Mouse (Mus musculus): ENCODE measurements around the gene Prkar1b. TPM values are rescaled to one million over a fixed set of nuclear protein-coding genes. Genes with fewer than 3 reads are reported as not detected.

Prkar1b gene
- polyA plus RNA-seq, 1 experiment: 1.7 TPM

DNA sequence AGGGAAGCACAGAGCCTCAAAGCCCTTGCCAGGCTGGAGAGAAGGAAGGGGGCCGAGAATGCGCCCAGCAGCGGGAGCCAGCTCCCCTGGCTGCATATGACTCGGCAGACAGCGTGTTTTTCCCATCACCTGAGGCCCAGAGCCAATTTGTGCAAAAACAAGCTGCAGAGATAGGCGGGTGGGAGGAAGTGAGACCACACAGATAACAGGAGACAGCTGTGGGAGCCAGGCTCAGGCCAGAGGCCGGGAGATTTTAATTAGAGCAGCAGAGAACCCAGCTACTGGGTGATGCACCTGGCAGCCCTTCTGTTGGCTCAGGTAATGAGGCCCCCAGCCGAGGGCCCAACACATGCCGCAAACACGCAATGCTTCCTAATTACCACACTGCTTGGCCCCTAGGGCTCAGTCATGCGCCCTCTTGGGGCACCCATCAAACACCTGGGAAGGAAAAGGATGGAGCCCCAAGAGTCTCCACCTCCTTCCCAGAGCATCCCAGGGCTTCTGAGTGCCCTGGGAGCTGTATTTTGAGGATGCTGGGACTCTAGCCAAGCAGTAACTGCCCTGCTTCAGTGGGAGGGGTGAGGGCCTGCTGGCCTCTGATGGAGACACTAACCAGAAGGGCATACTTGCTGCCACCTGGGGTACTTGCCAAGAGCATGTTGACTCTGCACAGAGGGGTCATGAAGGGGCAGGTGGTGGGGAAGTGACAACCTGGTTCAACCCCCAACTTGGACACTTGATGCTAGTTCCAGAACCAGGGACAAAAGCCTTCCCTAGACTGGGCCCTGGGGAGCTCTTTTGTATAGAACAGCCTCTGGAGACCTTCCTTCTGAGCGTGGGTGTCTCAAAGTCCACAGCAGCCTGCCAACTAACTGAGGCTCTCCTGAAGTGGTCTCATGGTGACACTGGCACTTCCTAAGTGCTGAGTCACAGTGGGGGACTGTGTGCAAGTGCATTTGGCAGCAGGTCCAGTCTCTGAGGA lies 50.5 kb downstream of the Prkar1b start:
- Histone ChIP-seq H3K36me3 (ENCODE audit: control insufficient read depth, insufficient read depth) (no peaks in the 10 kb centered on the region), H3ac (ENCODE audit: control insufficient read depth, insufficient read length, low read depth) (no peak overlapping the region), H3K27me3 (ENCODE audit: control insufficient read depth, insufficient read depth, insufficient read length) (no peaks in the 10 kb centered on the region), H3K4me3 (ENCODE audit: insufficient read depth, poor library complexity, severe bottlenecking) (no peak overlapping the region), H3K79me2 (ENCODE audit: control insufficient read depth, insufficient read depth) (no peaks in the 10 kb centered on the region), H3K79me3 (ENCODE audit: low read depth) (no peaks in the 10 kb centered on the region)
- TF ChIP-seq MYOG (IDR thresholded peaks at IDR 0.05; ENCODE audit: control insufficient read depth, extremely low read depth, insufficient read length) (no peak), MYOD1 (IDR thresholded peaks at IDR 0.05; ENCODE audit: control insufficient read depth, insufficient read length, low read depth) (no peak), MAX (IDR thresholded peaks at IDR 0.05) (no peak), FOSL1 (IDR thresholded peaks at IDR 0.05; ENCODE audit: insufficient read depth, low read length, poor library complexity, severe bottlenecking) (no peak), USF1 (IDR thresholded peaks at IDR 0.05; ENCODE audit: low read depth) (no peak), CTCF (IDR thresholded peaks at IDR 0.05; ENCODE audit: control insufficient read depth, insufficient read depth, insufficient read length) (no peak), CEBPB (IDR thresholded peaks at IDR 0.05; ENCODE audit: low read depth) (no peak)

DNA sequence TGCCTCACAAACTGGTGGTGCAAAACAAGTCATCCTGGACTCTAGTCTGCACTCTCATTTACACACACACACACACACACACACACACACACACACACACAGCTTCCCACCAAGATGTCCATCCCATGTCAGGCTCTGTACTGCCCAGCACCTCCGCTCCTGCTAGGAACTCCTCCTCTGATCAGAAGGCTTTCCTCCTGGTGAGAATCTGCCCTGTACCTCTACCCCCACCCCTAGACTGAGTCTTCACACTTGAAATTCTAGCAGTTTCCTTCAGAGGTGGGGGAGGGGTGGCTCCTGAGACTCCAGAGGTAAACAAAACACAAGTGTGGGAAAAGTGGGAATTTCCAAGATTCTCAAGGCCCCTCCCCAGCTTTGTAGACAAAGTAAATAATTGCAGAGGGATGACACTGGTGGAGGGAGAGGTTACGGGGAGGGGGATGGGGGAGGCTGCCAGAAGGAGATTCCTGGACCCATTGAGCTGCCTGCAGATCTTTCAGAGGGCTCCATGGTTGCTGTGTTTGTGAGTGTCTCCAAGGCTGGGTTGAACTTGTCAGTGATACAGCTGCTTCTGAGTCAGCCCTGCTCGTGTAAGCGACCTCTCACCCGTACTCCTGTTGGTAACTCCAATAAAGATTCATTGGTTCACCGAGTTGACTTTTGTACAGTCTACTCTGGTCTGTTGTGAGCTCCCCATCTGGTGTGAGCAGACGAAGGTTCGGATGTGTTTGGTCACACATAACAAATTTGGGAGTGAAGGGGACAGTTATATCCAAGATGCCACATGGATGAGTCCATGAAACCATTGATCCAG lies 54.3 kb downstream of the Prkar1b start:
- no peak for TF ChIP-seq MYOG (IDR thresholded peaks at IDR 0.05; ENCODE audit: control insufficient read depth, extremely low read depth, insufficient read length)
- TF ChIP-seq MYOD1 (IDR thresholded peaks at IDR 0.05; ENCODE audit: control insufficient read depth, insufficient read length, low read depth): no peak
- Histone ChIP-seq H3K36me3 (ENCODE audit: control insufficient read depth, insufficient read depth) (no peaks in the 10 kb centered on the region), H3ac (ENCODE audit: control insufficient read depth, insufficient read length, low read depth) (no peak overlapping the region), H3K27me3 (ENCODE audit: control insufficient read depth, insufficient read depth, insufficient read length) (no peaks in the 10 kb centered on the region), H3K79me3 (ENCODE audit: low read depth) (no peaks in the 10 kb centered on the region), H3K79me2 (ENCODE audit: control insufficient read depth, insufficient read depth) (no peaks in the 10 kb centered on the region), H3K4me3 (ENCODE audit: insufficient read depth, poor library complexity, severe bottlenecking) (no peak overlapping the region)

DNA sequence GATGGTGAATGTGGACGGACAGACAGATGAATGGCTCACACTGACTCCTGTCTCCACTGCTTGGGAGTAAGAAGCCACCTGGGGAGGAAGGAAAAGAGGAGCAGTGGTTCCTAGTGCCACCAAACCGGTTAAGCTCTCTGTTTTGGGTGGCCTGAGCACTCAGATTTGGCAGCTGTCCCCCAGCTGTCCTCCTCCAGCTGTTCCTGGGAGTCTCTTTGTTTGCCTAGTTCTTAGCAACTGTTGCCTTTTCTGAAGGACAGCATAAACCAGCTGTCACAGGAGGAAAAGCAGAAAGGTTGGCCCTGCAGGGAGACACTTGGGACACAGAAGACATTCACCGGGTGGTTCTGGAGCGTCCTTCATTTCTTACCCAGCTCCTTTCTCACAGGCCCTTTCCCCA lies 56.3 kb downstream of the Prkar1b start:
- no peak overlapping the region for H3K4me3 ChIP-seq (ENCODE audit: insufficient read depth, poor library complexity, severe bottlenecking)
- no peaks in the 10 kb centered on the region for H3K79me3 ChIP-seq (ENCODE audit: low read depth)
- no peak overlapping the region for H3ac ChIP-seq (ENCODE audit: control insufficient read depth, insufficient read length, low read depth)
- no peaks in the 10 kb centered on the region for H3K27me3 ChIP-seq (ENCODE audit: control insufficient read depth, insufficient read depth, insufficient read length)
- H3K79me2 ChIP-seq (ENCODE audit: control insufficient read depth, insufficient read depth): no peaks in the 10 kb centered on the region
- no peaks in the 10 kb centered on the region for H3K36me3 ChIP-seq (ENCODE audit: control insufficient read depth, insufficient read depth)
- no peak for TF ChIP-seq FOSL1 (IDR thresholded peaks at IDR 0.05; ENCODE audit: insufficient read depth, low read length, poor library complexity, severe bottlenecking)

DNA sequence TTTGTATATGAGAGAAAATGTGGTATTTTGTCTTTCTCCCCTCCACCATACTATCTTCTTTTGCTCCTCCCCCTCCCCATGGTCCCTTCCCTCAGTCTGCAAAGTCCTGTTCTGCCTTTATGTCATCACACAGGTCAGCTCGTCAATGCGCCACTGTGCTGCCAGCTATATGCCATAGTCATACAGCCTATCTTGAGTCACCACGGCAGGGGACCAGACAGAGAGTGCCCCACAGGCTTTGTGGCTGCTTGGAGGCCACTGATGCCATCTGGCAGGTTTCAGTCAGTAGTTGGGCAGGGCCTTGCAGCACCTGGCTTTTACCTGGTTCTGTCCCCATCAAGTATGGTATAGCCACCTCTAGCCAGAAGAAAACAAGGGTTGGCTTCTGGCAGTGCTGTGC lies 58.1 kb downstream of the Prkar1b start:
- Histone ChIP-seq H3K36me3 (ENCODE audit: control insufficient read depth, insufficient read depth) (no peaks in the 10 kb centered on the region), H3K79me2 (ENCODE audit: control insufficient read depth, insufficient read depth) (no peaks in the 10 kb centered on the region), H3K4me3 (ENCODE audit: insufficient read depth, poor library complexity, severe bottlenecking) (no peak overlapping the region), H3K79me3 (ENCODE audit: low read depth) (no peaks in the 10 kb centered on the region), H3ac (ENCODE audit: control insufficient read depth, insufficient read length, low read depth) (no peak overlapping the region), H3K27me3 (ENCODE audit: control insufficient read depth, insufficient read depth, insufficient read length) (no peaks in the 10 kb centered on the region)
- TF ChIP-seq MYOD1 (IDR thresholded peaks at IDR 0.05; ENCODE audit: control insufficient read depth, insufficient read length, low read depth) (no peak), MYOG (IDR thresholded peaks at IDR 0.05; ENCODE audit: control insufficient read depth, extremely low read depth, insufficient read length) (no peak), CEBPB (IDR thresholded peaks at IDR 0.05; ENCODE audit: low read depth) (no peak), MAX (IDR thresholded peaks at IDR 0.05) (no peak), FOSL1 (IDR thresholded peaks at IDR 0.05; ENCODE audit: insufficient read depth, low read length, poor library complexity, severe bottlenecking) (no peak), CTCF (IDR thresholded peaks at IDR 0.05; ENCODE audit: control insufficient read depth, insufficient read depth, insufficient read length) (no peak), USF1 (IDR thresholded peaks at IDR 0.05; ENCODE audit: low read depth) (no peak)

DNA sequence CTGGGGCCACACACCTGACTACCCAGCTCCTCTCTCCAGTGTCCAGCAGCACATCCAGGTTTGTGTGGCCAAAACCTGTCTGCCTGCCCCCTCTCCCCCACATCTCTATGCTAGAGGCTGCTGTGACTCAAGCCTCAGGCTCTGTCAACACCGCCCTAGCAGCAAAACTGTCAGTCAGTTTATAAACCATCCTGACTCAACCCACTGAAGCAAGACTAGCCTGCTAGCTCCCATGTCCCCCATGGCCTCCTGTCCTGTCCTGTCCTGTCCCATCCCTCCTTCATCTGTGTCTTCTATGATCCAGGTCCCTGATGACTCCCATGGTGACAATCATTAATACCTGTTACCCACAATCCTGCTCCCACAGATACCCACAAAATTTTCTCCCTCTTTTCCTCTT lies 59.6 kb downstream of the Prkar1b start:
- no peaks in the 10 kb centered on the region for H3K27me3 ChIP-seq (ENCODE audit: control insufficient read depth, insufficient read depth, insufficient read length)
- TF ChIP-seq CEBPB (IDR thresholded peaks at IDR 0.05; ENCODE audit: low read depth): no peak
- TF ChIP-seq MYOD1 (IDR thresholded peaks at IDR 0.05; ENCODE audit: control insufficient read depth, insufficient read length, low read depth): no peak
- TF ChIP-seq MYOG (IDR thresholded peaks at IDR 0.05; ENCODE audit: control insufficient read depth, extremely low read depth, insufficient read length): no peak
- no peak for TF ChIP-seq FOSL1 (IDR thresholded peaks at IDR 0.05; ENCODE audit: insufficient read depth, low read length, poor library complexity, severe bottlenecking)
- TF ChIP-seq CTCF (IDR thresholded peaks at IDR 0.05; ENCODE audit: control insufficient read depth, insufficient read depth, insufficient read length): no peak
- TF ChIP-seq USF1 (IDR thresholded peaks at IDR 0.05; ENCODE audit: low read depth): no peak
- no peak for TF ChIP-seq MAX (IDR thresholded peaks at IDR 0.05)
- H3K79me3 ChIP-seq (ENCODE audit: low read depth): no peaks in the 10 kb centered on the region

More for the DNA sequence above, 59.6 kb downstream of the Prkar1b start:
- Histone ChIP-seq H3K4me3 (ENCODE audit: insufficient read depth, poor library complexity, severe bottlenecking) (no peak overlapping the region), H3ac (ENCODE audit: control insufficient read depth, insufficient read length, low read depth) (no peak overlapping the region), H3K79me2 (ENCODE audit: control insufficient read depth, insufficient read depth) (no peaks in the 10 kb centered on the region), H3K36me3 (ENCODE audit: control insufficient read depth, insufficient read depth) (no peaks in the 10 kb centered on the region)

Measured in C2C12 (cell line).